Mouse (Mus musculus) neutrophil, adult 83 days (primary cell): ENCODE data around the gene Tmsb15b2. TPM values are rescaled to one million over a fixed set of nuclear protein-coding genes. Genes with fewer than 3 reads are reported as not detected.

Experiments used
- total RNA-seq, 2 experiments: library from RNA; stranded (reverse); gene quantifications; one replicate each; pipeline ENCODE4 v1.2.4; 2023

The Tmsb15b2 gene
- total RNA-seq = 1 to 10 TPM; 2.1 to 6.0 TPM

GRCm38 (mm10) chrX:136975397-136975796 is at the start of gene Tmsb15b2:
TSS of gene Tmsb15b2 (minus strand) at chrX:136975497.

GRCm38 (mm10) chrX:136992978-136993547 is 17.8 kb upstream of the Tmsb15b2 start, which contains the start of gene Zcchc18:
TSS of gene Zcchc18 (plus strand) at chrX:136993155.

GRCm38 (mm10) chrX:136976424-136977084 is 1.3 kb upstream of the Tmsb15b2 start, which contains the start of the genes Tmsb15l and Tmsb15b1:
TSS of gene Tmsb15l (minus strand) at chrX:136976869.
TSS of gene Tmsb15b1 (minus strand) at chrX:136976874.

GRCm38 (mm10) chrX:136927031-136927430 is 48.3 kb downstream of the Tmsb15b2 start, which contains the start of gene H2bfm:
TSS of gene H2bfm (plus strand) at chrX:136927325.

Other genes with a start within 250 kb of the Tmsb15b2 start
- 100 to 1,000 TPM in 1 of 2 experiments, 10 to 100 TPM in 1; 97.3 to 116 TPM for gene Morf4l2, start 231.8 kb downstream of the Tmsb15b2 start, total RNA-seq
- gene Glra4, start 195.4 kb downstream of the Tmsb15b2 start, total RNA-seq = not detected
- under 1 TPM; 0.15 to 0.22 TPM for gene Plp1, start 152.8 kb downstream of the Tmsb15b2 start, total RNA-seq
- gene Rab9b, start 106.7 kb downstream of the Tmsb15b2 start, total RNA-seq = not detected
- not detected for gene H2bfm, start 48.2 kb downstream of the Tmsb15b2 start, total RNA-seq
- not detected for gene Tmsb15l, start 1.4 kb upstream of the Tmsb15b2 start, total RNA-seq
- 1 to 10 TPM in 1 of 2 experiments, not detected in 1; 1.8 TPM for gene Tmsb15b1, start 1.4 kb upstream of the Tmsb15b2 start, total RNA-seq
- gene Zcchc18, start 17.7 kb upstream of the Tmsb15b2 start, total RNA-seq = not detected
- gene Slc25a53, start 62.8 kb upstream of the Tmsb15b2 start, total RNA-seq = 1 to 10 TPM; 3.0 to 7.5 TPM
- gene Fam199x, start 74.1 kb upstream of the Tmsb15b2 start, total RNA-seq = 1 to 10 TPM; 3.1 to 3.4 TPM
- gene Esx1, start 146.6 kb upstream of the Tmsb15b2 start, total RNA-seq = not detected